Comparison of ENCODE assay signal across 8 mouse cellular contexts in genomic region chr2:127722176-127722892, GRCm38 (mm10). TPM values are rescaled to one million over a fixed set of nuclear protein-coding genes. Genes with fewer than 3 reads are reported as not detected.
A peak's percentile ranks its signal among the peaks of the same experiment; 100 is the strongest.
DNase-seq lines count a peak whose midpoint lies in the region; ATAC-seq and TF ChIP-seq lines count a peak whose summit lies in the region.

No protein-coding gene starts in this region.

- H3K27me3 ChIP-seq in intestine, embryonic 15.5 days (replicated peaks) = no peaks in the 10 kb centered on the region

- intact Hi-C loops in left cerebral cortex, adult 2 months (cut with DNase I) = no loop called here

- no peak overlapping the region for H3K9ac ChIP-seq in intestine, embryonic 15.5 days

- no peak overlapping the region for H3K4me2 ChIP-seq in intestine, embryonic 15.5 days (replicated peaks)

- DNase-seq in embryo, embryonic 10 days (ENCODE audit: low spot score) = peak; percentile 9
- DNase-seq in embryo, embryonic 10.5 days (ENCODE audit: low spot score) = no peak
- DNase-seq in cerebellum, adult 9-10 months = peak; percentile 89
- peak; percentile 64 for DNase-seq in gastrocnemius, postnatal 25 days
- DNase-seq in left cerebral cortex, adult 2 months (ENCODE audit: extremely low spot score in 1 of 2, low spot score in 2 of 2) = peak; percentile 20 to 30
- DNase-seq in lung, postnatal 14 days = peak; percentile 95
- DNase-seq in telencephalon, adult 2 months (ENCODE audit: low read depth, low spot score) = peak; percentile 11

- no peaks in the 10 kb centered on the region for H3K36me3 ChIP-seq in intestine, embryonic 15.5 days

- no peak overlapping the region for H3K4me3 ChIP-seq in intestine, embryonic 15.5 days (replicated peaks)
- H3K4me3 ChIP-seq in left cerebral cortex, adult 2 months = no peak overlapping the region

- H3K4me1 ChIP-seq in intestine, embryonic 15.5 days (replicated peaks) = peaks cover 21% of the 10 kb centered on the region

- no peak for TF ChIP-seq CTCF in left cerebral cortex, adult 2 months (IDR thresholded peaks at IDR 0.05)

- no peaks in the 10 kb centered on the region for H3K9me3 ChIP-seq in intestine, embryonic 15.5 days

- peak overlapping the region; percentile 82 for H3K27ac ChIP-seq in intestine, embryonic 15.5 days
- H3K27ac ChIP-seq in left cerebral cortex, adult 2 months = peak overlapping the region; percentile 24

- WGBS in intestine, embryonic 15.5 days = 28% methylated on average over 7 of the region's 7 CpGs

- ATAC-seq in intestine, embryonic 15.5 days = peak; percentile 91

RNA-seq across cellular contexts. Expression of gene Mall, which starts 7.4 kb away (rescaled TPM):
- total RNA-seq in gastrocnemius, postnatal 25 days (2021) = 1 to 10 TPM; 3.7 to 5.5 TPM
- polyA plus RNA-seq in intestine, embryonic 15.5 days (2015; fragmentation: Nextera tagmentation; extraction: Ambion mirVana) = 21.4 and 25.4 TPM in 2 replicates
- 1 to 10 TPM; 1.4 to 1.8 TPM for total RNA-seq in left cerebral cortex, adult 2 months (2021)
